Mouse (Mus musculus) bone marrow, adult 2 months (tissue): ENCODE measurements around the gene Gabarapl2.

Experiments
- CTCF ChIP-seq: fragments of 200-500 bp; IDR thresholded peaks from 2 replicates; pipeline ENCODE4 v1.5.1; 2011; ENCODE audit warnings: low read length, control low read depth; ENCODE audit not compliant: control insufficient read depth, insufficient read depth
- POLR2A ChIP-seq: fragments of 200-500 bp; IDR thresholded peaks from 2 replicates; pipeline ENCODE4 v1.6.1; 2011; ENCODE audit warnings: low read depth, mild to moderate bottlenecking, control low read depth, low read length, borderline replicate concordance; ENCODE audit not compliant: control insufficient read depth

DNA sequence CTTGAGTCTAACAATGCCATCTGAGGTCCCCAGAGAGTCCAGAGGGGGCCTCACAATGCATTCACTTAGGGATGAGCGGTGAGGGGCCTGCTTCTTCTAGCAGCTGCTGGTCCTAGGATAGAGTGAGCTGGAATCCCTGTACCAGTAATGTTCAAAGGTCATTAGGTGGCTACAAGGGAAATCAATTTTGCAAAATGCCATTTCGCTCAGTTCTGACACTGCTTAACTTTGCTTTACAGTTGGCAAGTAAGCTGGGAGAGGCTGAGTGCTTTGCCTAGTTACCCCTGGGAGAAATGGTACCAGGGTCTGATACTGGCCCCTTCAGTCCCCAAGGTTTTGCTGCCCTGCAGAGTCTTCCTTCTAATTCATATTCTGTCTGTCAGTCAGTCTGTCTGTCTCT, 35.2 kb downstream of the Gabarapl2 start:
- TF ChIP-seq CTCF (no peak), POLR2A (no peak)
